Mouse (Mus musculus): ENCODE results near the gene Vapa. TPM values are rescaled to one million over a fixed set of nuclear protein-coding genes. Genes with fewer than 3 reads are reported as not detected.

Vapa gene
- polyA plus RNA-seq, 1 experiment = 174 TPM

GRCm38 (mm10) chr17:65557212-65557611, 56.1 kb downstream of the Vapa start:
- no peak for TF ChIP-seq GATA1 (IDR thresholded peaks at IDR 0.05; ENCODE audit: low read length)

- no peak for TF ChIP-seq GATA1 (IDR thresholded peaks at IDR 0.05; ENCODE audit: low read length)
Measured at GRCm38 (mm10) chr17:65556798-65557197, 56.6 kb downstream of the Vapa start.

GRCm38 (mm10) chr17:65552426-65552997, 60.8 kb downstream of the Vapa start:
- no peak for TF ChIP-seq GATA1 (IDR thresholded peaks at IDR 0.05; ENCODE audit: low read length)

- TF ChIP-seq GATA1 (IDR thresholded peaks at IDR 0.05; ENCODE audit: low read length) = no peak
Measured at GRCm38 (mm10) chr17:65550357-65550756, 63.0 kb downstream of the Vapa start.

- TF ChIP-seq GATA1 (IDR thresholded peaks at IDR 0.05; ENCODE audit: low read length) = no peak
Measured at GRCm38 (mm10) chr17:65548698-65549365, 64.5 kb downstream of the Vapa start.

GRCm38 (mm10) chr17:65540441-65541272, 72.7 kb downstream of the Vapa start, which contains the start of gene Tmem232:
TSS of gene Tmem232 (minus strand) at chr17:65540782.
- no peak for TF ChIP-seq GATA1 (IDR thresholded peaks at IDR 0.05; ENCODE audit: low read length)

- no peak for TF ChIP-seq GATA1 (IDR thresholded peaks at IDR 0.05; ENCODE audit: low read length)
Measured at GRCm38 (mm10) chr17:65536156-65536555, 77.2 kb downstream of the Vapa start.

Other genes starting within 250 kb of the Vapa start
- gene Tmem232, start 72.8 kb downstream of the Vapa start, polyA plus RNA-seq (2012) = not detected in 2 replicates
- gene Txndc2, start 28.6 kb upstream of the Vapa start, polyA plus RNA-seq (2012) = not detected in 2 replicates
- 0.01 and 0.09 TPM in 2 replicates for gene Rab31, start 159.2 kb upstream of the Vapa start, polyA plus RNA-seq (2012)
- gene Ppp4r1, start 169.0 kb upstream of the Vapa start, polyA plus RNA-seq (2012) = 13.7 and 24.3 TPM in 2 replicates

Measured in G1E-ER4 (cell line).